Mouse (Mus musculus): ENCODE data around the gene Zcchc7. TPM values are rescaled to one million over a fixed set of nuclear protein-coding genes. Genes with fewer than 3 reads are reported as not detected.

Gene Zcchc7
- polyA plus RNA-seq, 1 experiment from 2014 or later: 25.3 TPM

DNA sequence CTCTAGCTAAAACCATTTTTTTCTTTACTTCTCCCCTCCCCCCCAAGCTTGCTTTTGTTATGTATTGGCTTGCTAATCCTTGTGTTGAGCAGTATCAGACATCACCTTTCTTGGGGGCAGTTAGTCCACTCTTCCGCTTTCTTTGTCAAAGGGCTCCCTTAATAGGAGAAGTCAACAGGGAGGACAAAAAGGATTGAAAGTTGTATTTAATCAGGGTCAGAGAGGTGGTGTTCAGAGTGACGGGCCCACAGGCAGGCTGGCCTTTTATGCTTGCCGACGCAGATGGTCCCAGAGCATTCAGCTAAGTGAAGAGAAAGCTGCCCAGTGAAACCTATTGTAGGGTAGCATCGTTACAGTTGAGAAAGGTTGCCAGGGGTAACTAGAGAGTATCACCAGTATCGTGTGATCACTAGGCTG, 96.2 kb downstream of the Zcchc7 start:
- 65% methylated on average over 6 of the region's 6 CpGs for WGBS
- no peak for ATAC-seq (replicated peaks; ENCODE audit: insufficient number of reproducible peaks, insufficient read depth, low FRiP score, low read depth)

DNA sequence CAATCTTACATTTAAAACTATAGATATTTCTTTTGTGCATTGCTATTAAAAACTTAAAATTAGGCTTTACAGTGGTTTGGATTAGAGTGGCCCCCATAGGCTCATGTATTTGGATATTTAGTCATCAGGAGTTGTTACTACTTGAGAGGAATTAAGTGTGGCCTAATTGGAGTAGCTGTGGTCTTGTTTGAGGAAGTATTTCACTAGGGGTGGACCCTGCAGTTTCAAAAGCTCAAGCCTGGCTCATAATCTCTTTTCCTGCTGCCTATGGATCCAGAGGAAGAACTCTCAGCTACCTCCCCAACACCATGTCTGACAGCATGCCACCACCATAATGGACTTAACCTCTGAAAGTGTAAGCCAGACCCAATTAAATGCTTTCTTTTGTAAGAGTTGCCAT, 115.9 kb downstream of the Zcchc7 start:
- Histone ChIP-seq H3K27ac (no peak overlapping the region), H3K4me1 (replicated peaks) (no peaks in the 10 kb centered on the region), H3K27me3 (no peaks in the 10 kb centered on the region), H3K9ac (no peak overlapping the region), H3K4me2 (no peak overlapping the region), H3K4me3 (no peak overlapping the region), H3K9me3 (replicated peaks) (no peaks in the 10 kb centered on the region), H3K36me3 (no peaks in the 10 kb centered on the region)
- ATAC-seq (replicated peaks; ENCODE audit: insufficient number of reproducible peaks, insufficient read depth, low FRiP score, low read depth): no peak

More for the DNA sequence above, 96.2 kb downstream of the Zcchc7 start:
- Histone ChIP-seq H3K36me3 (no peaks in the 10 kb centered on the region), H3K9ac (no peak overlapping the region), H3K9me3 (replicated peaks) (no peaks in the 10 kb centered on the region), H3K27me3 (no peaks in the 10 kb centered on the region), H3K4me2 (no peak overlapping the region), H3K27ac (no peak overlapping the region), H3K4me3 (no peak overlapping the region), H3K4me1 (replicated peaks) (no peaks in the 10 kb centered on the region)

DNA sequence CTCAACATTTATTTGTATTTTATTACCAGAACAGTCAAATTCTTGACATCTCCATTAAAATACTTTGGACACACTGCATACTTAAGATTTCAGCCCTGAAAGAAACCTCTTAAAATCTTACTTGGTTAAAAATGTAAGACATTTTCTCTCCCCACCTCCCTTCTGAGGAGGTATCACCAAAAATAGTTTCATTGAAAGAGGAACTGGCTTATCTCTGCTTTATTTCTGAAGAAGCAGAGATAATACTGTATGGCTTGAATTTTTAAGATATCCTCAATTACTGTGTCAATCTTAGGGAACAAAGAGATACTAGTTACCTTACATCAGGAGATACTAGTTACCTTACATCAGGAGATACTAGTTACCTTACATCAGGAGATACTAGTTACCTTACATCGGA, 116.4 kb downstream of the Zcchc7 start:
- WGBS: 88% methylated on average over 1 of the region's 1 CpGs

DNA sequence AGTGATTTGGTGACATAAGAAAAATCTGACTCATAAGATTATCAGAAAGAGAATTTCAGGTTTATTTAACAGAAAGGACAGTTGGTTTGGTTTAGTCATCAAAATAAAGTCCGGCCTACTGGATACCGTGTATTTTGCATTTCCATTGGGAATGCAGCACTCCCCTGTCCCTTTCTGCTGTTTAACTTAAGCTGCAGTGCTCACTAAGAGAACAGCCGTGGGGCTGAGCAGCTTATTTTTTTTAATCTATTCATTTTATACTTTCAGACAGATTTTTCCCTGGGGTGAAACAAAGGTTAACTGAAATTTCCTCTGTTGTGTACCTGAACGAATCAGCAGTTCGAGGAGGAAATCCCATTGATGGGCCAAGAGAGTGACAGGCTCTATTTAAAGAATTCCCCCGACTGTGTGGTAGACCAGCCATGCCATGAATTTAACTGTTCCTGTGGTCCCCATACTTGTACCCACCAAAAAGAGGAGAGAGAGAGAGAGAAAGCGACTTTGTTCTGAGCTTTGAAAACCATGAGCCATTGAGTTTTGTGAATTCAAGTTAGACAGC, 124.5 kb downstream of the Zcchc7 start:
- no peak overlapping the region for H3K4me3 ChIP-seq
- no peak overlapping the region for H3K9ac ChIP-seq
- no peak overlapping the region for H3K27ac ChIP-seq
- H3K4me2 ChIP-seq: no peak overlapping the region
- H3K27me3 ChIP-seq: no peaks in the 10 kb centered on the region
- H3K4me1 ChIP-seq (replicated peaks): 0 out of 2 replicates have a peak, but pooled peaks cover 4% of the 10 kb centered on the region
- no peaks in the 10 kb centered on the region for H3K36me3 ChIP-seq
- WGBS: 49% methylated on average over 7 of the region's 7 CpGs
- no peaks in the 10 kb centered on the region for H3K9me3 ChIP-seq (replicated peaks)
- no peak for ATAC-seq (replicated peaks; ENCODE audit: insufficient number of reproducible peaks, insufficient read depth, low FRiP score, low read depth)

More for the DNA sequence above, 116.4 kb downstream of the Zcchc7 start:
- ATAC-seq (replicated peaks; ENCODE audit: insufficient number of reproducible peaks, insufficient read depth, low FRiP score, low read depth): no peak
- Histone ChIP-seq H3K36me3 (no peaks in the 10 kb centered on the region), H3K4me2 (no peak overlapping the region), H3K9ac (no peak overlapping the region), H3K4me1 (replicated peaks) (no peaks in the 10 kb centered on the region), H3K9me3 (replicated peaks) (no peaks in the 10 kb centered on the region), H3K4me3 (no peak overlapping the region), H3K27ac (no peak overlapping the region), H3K27me3 (no peaks in the 10 kb centered on the region)

DNA sequence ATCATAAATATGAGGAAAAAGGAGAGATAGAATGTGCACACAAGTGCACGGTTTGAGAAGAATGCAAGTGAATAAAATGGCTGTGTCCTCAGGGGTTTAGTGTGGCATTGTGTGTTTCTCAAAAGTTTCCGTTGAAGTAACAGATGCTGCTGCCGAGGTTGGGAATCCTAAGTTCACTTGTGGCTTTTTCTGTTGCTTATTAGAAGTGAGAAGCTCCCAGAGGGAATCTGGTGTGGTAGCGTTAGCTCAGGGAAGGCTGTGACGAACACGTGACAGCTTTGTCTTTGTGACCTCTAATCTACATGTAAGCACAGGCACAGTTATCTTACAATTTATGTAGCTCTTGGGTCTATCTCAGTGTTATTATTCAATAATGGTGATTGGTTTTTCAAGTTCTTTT, 130.5 kb downstream of the Zcchc7 start:
- Histone ChIP-seq H3K27me3 (no peaks in the 10 kb centered on the region), H3K9ac (no peak overlapping the region), H3K36me3 (no peaks in the 10 kb centered on the region), H3K4me1 (replicated peaks) (no peaks in the 10 kb centered on the region; the same call in 1 of the 2 replicates), H3K4me2 (no peak overlapping the region), H3K9me3 (replicated peaks) (no peaks in the 10 kb centered on the region), H3K4me3 (no peak overlapping the region), H3K27ac (no peak overlapping the region)
- ATAC-seq (replicated peaks; ENCODE audit: insufficient number of reproducible peaks, insufficient read depth, low FRiP score, low read depth): no peak
- WGBS: 67% methylated on average over 6 of the region's 6 CpGs

DNA sequence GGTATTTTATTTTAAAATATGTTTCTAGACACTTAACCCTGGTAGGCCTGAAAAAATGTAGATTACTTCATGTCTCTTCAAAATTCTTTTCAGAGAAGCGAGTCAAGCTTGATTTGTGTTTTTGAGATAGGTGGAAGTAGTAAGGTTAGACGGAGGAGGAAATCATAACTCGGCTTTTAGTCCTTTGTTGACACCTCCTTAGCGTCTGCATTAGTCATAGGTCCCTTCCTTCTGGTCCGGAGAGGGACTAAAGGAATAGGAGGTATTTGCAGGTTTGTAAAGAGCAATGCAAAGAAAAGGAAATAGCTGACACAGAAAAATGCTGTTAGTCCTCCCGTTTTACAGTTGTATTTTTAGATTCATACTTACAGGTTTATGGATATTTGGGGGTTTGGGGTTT, 135.7 kb downstream of the Zcchc7 start:
- Histone ChIP-seq H3K27me3 (no peaks in the 10 kb centered on the region), H3K9me3 (replicated peaks) (no peaks in the 10 kb centered on the region), H3K36me3 (peaks cover 12% of the 10 kb centered on the region), H3K27ac (no peak overlapping the region), H3K4me3 (no peak overlapping the region), H3K4me2 (no peak overlapping the region), H3K9ac (no peak overlapping the region), H3K4me1 (replicated peaks) (no peaks in the 10 kb centered on the region)
- WGBS: 74% methylated on average over 6 of the region's 6 CpGs
- ATAC-seq (replicated peaks; ENCODE audit: insufficient number of reproducible peaks, insufficient read depth, low FRiP score, low read depth): no peak

DNA sequence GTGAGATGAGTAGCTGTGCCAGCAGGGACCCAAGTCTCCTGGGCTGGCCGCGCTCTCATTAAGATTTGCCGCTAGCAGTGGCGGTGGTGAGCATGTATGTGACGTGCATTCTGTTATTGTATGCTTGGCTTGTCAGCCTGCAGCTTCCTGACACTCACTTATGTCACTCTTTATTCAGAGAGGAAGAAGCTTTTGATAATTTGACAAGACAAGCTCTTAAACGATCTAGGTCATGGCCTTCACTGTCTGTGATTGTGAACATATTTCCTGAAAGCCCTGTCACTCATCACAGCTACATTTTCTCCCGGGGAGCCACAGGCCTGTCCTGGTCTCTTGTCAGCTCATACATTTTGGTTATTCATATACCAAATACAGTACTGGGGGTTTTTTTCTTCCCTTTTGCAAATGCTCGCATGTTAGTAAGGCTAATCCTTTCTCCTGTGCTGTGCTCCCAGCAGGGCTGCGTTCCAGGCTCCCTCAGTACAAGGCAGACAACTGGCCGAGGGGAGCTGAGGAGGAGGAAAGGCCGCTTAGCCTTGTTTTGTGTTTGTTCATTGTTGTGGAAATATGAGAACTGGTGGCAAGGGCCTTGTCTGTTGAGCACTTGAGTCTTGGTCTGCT, 150.1 kb downstream of the Zcchc7 start:
- H3K27me3 ChIP-seq: no peaks in the 10 kb centered on the region
- no peak overlapping the region for H3K4me3 ChIP-seq
- ATAC-seq (replicated peaks; ENCODE audit: insufficient number of reproducible peaks, insufficient read depth, low FRiP score, low read depth): no peak
- no peak overlapping the region for H3K9ac ChIP-seq
- no peak overlapping the region for H3K27ac ChIP-seq
- no peak overlapping the region for H3K4me2 ChIP-seq
- no peaks in the 10 kb centered on the region for H3K9me3 ChIP-seq (replicated peaks)
- no peaks in the 10 kb centered on the region for H3K36me3 ChIP-seq
- 41% methylated on average over 11 of the region's 11 CpGs for WGBS
- H3K4me1 ChIP-seq (replicated peaks): peaks cover 8% of the 10 kb centered on the region

DNA sequence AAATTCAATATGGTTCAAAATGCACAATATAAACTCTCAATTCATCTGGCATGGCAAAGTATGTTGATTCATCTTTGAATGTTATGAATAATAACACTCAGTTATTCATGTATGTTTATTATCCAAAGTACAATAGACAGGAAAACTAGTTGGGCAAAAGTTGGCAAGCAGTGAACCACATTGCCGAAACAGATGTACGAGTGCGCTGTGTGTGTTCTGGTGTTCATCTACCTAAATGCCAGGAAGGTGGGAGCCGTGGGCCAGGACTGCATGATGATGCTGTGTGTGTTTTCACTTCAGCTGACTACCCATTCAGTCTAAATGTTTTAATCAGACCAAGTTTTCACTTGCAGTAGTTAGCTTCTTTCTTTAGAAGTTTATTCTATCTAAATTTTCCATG, 150.7 kb downstream of the Zcchc7 start:
- H3K27ac ChIP-seq: no peak overlapping the region
- no peaks in the 10 kb centered on the region for H3K36me3 ChIP-seq
- 75% methylated on average over 4 of the region's 4 CpGs for WGBS

DNA sequence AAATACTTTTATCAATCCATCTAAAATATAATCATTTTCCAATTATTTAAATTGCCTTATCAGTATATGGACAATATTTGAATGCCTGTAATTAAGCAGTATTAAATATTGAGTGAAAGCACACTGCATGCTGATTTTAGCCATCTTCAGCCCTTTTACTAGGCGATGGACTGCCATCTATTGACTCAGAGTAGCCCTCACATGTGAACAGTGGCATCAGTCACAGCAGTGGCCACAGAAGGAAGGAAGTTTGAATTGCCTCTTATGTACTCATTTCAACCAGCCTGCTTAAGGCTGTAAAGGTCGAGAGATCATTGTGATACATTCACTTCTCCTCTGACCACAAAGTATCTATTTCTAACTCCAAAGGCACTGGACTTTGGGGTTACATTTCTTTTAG, 154.4 kb downstream of the Zcchc7 start:
- Histone ChIP-seq H3K4me3 (no peak overlapping the region), H3K36me3 (no peaks in the 10 kb centered on the region), H3K27ac (no peak overlapping the region), H3K9ac (no peak overlapping the region), H3K27me3 (no peaks in the 10 kb centered on the region), H3K4me2 (no peak overlapping the region), H3K4me1 (replicated peaks) (peaks cover 8% of the 10 kb centered on the region), H3K9me3 (replicated peaks) (no peaks in the 10 kb centered on the region)
- no peak for ATAC-seq (replicated peaks; ENCODE audit: insufficient number of reproducible peaks, insufficient read depth, low FRiP score, low read depth)
- WGBS: 58% methylated on average over 2 of the region's 2 CpGs

More for the DNA sequence above, 150.7 kb downstream of the Zcchc7 start:
- Histone ChIP-seq H3K27me3 (no peaks in the 10 kb centered on the region), H3K4me1 (replicated peaks) (peaks cover 8% of the 10 kb centered on the region), H3K9me3 (replicated peaks) (no peaks in the 10 kb centered on the region), H3K4me2 (no peak overlapping the region), H3K4me3 (no peak overlapping the region), H3K9ac (no peak overlapping the region)
- ATAC-seq (replicated peaks; ENCODE audit: insufficient number of reproducible peaks, insufficient read depth, low FRiP score, low read depth): no peak

DNA sequence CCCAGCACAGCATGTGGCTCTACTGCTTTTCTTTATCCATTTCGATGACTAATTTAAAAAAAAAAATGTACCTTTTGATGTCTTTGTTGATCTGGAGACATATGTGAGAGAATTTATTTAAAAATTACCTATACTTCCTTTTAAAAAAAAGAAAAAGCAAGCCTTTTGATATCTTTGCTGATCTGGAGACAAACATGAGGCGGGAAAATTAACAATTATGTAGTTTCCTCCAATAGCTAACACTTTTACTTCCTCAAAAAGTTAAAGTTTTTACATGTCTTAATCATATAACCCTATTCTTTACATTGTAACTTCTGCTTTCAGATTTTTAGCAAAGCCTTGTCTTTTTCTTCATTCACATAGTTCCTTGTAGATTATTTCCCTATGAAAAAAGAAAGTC, 155.2 kb downstream of the Zcchc7 start:
- H3K27ac ChIP-seq: no peak overlapping the region
- H3K36me3 ChIP-seq: peaks cover 2% of the 10 kb centered on the region; the same call in 1 of the 2 replicates
- no peak for ATAC-seq (replicated peaks; ENCODE audit: insufficient number of reproducible peaks, insufficient read depth, low FRiP score, low read depth)
- H3K4me2 ChIP-seq: no peak overlapping the region
- no peak overlapping the region for H3K9ac ChIP-seq
- H3K27me3 ChIP-seq: no peaks in the 10 kb centered on the region
- no peaks in the 10 kb centered on the region for H3K9me3 ChIP-seq (replicated peaks)
- WGBS: 88% methylated on average over 2 of the region's 2 CpGs
- H3K4me3 ChIP-seq: no peak overlapping the region
- H3K4me1 ChIP-seq (replicated peaks): peaks cover 3% of the 10 kb centered on the region; the same call in 1 of the 2 replicates

DNA sequence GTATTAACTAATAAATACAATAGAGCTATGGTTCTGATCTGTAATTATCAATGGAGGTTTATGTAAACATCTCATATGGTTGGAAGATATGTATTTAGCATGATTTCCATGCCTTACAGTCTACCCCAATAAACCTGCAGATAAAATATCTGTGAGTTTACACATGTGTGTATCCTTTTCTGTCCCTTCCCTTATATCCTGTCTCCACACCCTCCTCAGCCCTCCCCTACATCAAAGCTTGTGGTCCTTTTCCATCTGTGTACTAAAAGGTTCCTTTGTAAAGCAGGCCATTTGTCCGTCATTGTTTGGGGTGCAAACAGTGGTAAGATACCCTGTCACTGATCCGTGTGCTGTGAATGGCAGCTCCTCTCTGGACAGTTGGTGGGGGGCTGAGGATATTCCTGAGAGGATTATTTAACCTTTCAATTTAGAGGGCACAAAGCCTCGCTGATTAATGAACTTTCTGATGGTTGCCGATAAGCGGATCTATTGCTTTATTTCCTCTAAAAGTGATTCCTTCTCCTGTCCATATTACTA, 161.7 kb downstream of the Zcchc7 start:
- H3K9me3 ChIP-seq (replicated peaks): no peaks in the 10 kb centered on the region
- no peaks in the 10 kb centered on the region for H3K4me1 ChIP-seq (replicated peaks)
- WGBS: 77% methylated on average over 5 of the region's 5 CpGs
- no peak overlapping the region for H3K4me2 ChIP-seq
- H3K4me3 ChIP-seq: no peak overlapping the region
- no peak overlapping the region for H3K9ac ChIP-seq
- no peaks in the 10 kb centered on the region for H3K27me3 ChIP-seq
- no peak overlapping the region for H3K27ac ChIP-seq
- ATAC-seq (replicated peaks; ENCODE audit: insufficient number of reproducible peaks, insufficient read depth, low FRiP score, low read depth): no peak
- peaks cover 2% of the 10 kb centered on the region; the same call in 1 of the 2 replicates for H3K36me3 ChIP-seq

DNA sequence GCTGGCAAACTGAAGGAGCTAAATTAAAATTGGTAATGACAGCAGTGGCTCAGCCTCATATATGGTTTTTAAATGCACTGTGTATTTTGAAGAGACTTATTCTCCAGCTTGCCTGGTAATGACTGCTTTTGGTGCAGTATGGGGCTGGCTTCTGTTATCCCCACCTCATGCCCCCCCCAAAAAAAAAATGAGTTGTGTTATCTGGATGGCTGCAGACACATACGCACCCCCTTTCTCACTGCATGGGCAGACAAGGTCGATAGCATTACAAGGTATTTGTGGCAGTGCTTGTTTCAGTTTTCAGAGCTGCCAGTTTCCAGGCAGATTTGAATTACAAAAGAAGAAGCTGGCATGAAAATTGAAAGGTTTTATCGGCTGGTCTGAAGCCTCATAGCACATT, 162.2 kb downstream of the Zcchc7 start:
- H3K36me3 ChIP-seq: peaks cover 2% of the 10 kb centered on the region; the same call in 1 of the 2 replicates
- no peak overlapping the region for H3K9ac ChIP-seq
- no peak overlapping the region for H3K27ac ChIP-seq
- 72% methylated on average over 3 of the region's 3 CpGs for WGBS
- no peak for ATAC-seq (replicated peaks; ENCODE audit: insufficient number of reproducible peaks, insufficient read depth, low FRiP score, low read depth)
- no peak overlapping the region for H3K4me3 ChIP-seq
- no peaks in the 10 kb centered on the region for H3K27me3 ChIP-seq
- H3K9me3 ChIP-seq (replicated peaks): no peaks in the 10 kb centered on the region
- H3K4me1 ChIP-seq (replicated peaks): no peaks in the 10 kb centered on the region
- no peak overlapping the region for H3K4me2 ChIP-seq
